Mouse (Mus musculus) urinary bladder, postnatal 10 days (tissue): ENCODE results near the gene Hoxd10.

Experiments
- DNase-seq: peaks from one replicate; pipeline ENCODE4 v3.0.0; 2022; ENCODE audit warnings: low spot score

Hoxd10 gene

GRCm38 (mm10) chr2:74666411-74666810 is 25.3 kb upstream of the Hoxd10 start:
- no peak for DNase-seq

GRCm38 (mm10) chr2:74667191-74667841 is 24.4 kb upstream of the Hoxd10 start:
- no peak for DNase-seq

DNA sequence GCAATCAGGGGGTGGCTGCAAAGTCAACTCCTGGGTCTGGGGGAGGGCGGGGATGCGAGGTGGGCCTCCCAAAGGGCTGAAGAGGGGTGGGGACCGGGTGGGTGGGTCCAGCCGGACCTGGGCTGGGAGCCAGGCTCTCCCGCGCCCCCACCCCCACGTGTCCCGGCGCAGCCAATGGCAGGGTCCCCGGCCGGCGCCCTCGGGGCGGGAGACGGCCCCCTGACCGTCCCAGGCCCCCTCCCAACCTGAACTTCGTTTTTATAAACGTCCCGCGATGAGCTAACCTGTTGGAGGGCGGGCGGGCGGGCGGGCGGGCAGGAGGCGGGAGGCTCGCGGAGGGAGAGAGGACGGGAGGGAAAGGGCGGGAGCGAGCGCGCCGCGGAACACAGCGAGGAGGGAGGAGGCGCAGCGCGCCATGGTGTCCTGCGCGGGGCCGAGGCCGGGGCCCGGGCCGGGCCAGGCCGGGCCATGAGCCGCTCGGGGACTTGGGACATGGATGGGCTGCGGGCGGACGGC is 23.8 kb upstream of the Hoxd10 start, which contains the start of gene Hoxd13:
Gene Hoxd13, plus strand, starts transcription at position 469 of the 516 bp plus-strand sequence.
- no peak for DNase-seq

DNA sequence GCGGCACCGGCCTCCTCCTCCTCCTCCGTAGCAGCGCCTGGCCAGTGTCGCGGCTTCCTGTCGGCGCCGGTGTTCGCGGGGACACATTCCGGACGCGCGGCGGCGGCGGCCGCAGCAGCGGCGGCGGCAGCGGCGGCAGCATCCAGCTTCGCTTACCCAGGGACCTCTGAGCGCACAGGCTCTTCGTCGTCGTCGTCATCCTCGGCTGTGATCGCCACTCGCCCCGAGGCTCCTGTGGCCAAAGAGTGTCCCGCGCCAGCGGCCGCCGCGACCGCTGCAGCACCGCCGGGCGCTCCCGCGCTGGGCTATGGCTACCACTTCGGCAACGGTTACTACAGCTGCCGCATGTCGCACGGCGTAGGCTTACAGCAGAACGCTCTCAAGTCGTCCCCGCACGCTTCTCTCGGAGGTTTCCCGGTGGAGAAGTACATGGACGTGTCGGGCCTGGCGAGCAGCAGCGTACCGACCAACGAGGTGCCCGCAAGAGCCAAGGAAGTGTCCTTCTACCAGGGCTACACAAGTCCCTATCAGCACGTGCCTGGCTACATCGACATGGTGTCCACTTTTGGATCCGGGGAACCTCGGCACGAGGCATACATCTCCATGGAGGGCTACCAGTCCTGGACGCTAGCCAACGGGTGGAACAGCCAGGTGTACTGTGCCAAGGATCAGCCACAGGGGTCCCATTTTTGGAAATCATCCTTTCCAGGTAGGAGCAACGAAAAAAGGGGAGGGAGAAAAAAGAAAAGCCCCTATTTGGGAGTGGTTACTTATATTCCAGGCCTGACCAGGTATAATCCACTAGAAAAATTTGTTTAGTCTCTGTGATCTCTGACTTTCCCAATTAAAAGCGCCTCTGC is 23.1 kb upstream of the Hoxd10 start:
- no peak for DNase-seq

DNA sequence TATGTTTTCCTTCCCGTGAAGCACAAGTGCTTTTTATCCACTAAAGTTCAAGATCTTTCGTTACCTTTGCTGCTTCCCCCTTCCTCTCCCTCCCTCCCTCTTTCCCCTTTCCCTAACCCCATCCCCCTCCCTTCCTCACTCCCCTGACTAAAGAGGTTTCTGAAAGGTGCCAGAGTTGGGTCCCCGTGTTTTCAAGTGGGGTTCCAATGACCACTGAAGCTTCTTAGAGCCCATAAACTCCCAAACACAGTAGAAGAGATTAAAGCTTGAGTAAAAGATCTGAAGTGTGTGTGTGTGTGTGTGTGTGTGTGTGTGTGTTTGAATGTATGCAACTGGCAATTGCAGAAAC is 22.5 kb upstream of the Hoxd10 start:
- no peak for DNase-seq

GRCm38 (mm10) chr2:74669650-74670235 is 22.0 kb upstream of the Hoxd10 start:
- no peak for DNase-seq

DNA sequence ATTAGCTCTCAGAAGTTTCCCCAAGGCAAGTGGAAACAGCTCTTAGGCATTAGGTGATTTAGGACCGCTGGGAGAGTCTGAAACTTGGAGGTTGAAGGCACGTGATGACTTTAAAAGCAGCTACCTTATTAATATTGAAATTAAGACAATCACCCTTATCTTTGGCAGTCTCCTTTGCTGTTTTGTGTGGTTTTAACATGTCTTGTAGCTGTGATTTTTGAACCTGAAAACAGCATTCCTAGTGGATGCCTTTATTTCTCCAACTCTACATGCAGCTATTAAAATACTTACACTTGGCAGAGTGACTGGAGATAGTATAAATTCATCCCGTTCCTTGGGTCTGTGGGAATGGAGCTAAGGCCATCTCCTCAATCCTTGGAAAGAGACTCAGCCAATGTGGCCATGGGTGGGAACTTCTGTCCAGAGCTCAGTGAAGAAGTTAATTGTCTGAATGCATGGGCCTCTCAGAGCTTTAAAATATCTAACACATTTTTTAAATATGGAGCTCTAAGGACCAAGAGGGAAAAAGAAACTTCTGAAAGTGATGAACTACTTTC is 21.0 kb upstream of the Hoxd10 start:
- no peak for DNase-seq

- no peak for DNase-seq
Observed at GRCm38 (mm10) chr2:74671847-74672246, 19.9 kb upstream of the Hoxd10 start.

- no peak for DNase-seq
Observed at GRCm38 (mm10) chr2:74672481-74673362, 19.0 kb upstream of the Hoxd10 start.

- no peak for DNase-seq
Observed at GRCm38 (mm10) chr2:74673835-74674425, 17.8 kb upstream of the Hoxd10 start.

- peak; percentile 9 for DNase-seq
Observed at GRCm38 (mm10) chr2:74674881-74675665, 16.7 kb upstream of the Hoxd10 start, which contains the start of gene Hoxd12. TSS of gene Hoxd12 (plus strand) at chr2:74675013.

GRCm38 (mm10) chr2:74675666-74676282 is 15.9 kb upstream of the Hoxd10 start:
- DNase-seq, result peak; percentile 10

GRCm38 (mm10) chr2:74676376-74677052 is 15.2 kb upstream of the Hoxd10 start:
- DNase-seq, result no peak

GRCm38 (mm10) chr2:74677106-74677505 is 14.6 kb upstream of the Hoxd10 start:
- no peak for DNase-seq

- no peak for DNase-seq
Observed at GRCm38 (mm10) chr2:74678891-74679595, 12.7 kb upstream of the Hoxd10 start, which contains the start of gene Hoxd11. TSS of gene Hoxd11 (plus strand) at chr2:74679557.

- DNase-seq, result no peak
Observed at GRCm38 (mm10) chr2:74679596-74679971, 12.1 kb upstream of the Hoxd10 start.

GRCm38 (mm10) chr2:74679980-74680379 is 11.7 kb upstream of the Hoxd10 start:
- no peak for DNase-seq
